Comparison of ENCODE assay signal across 33 mouse cellular contexts in genomic region chr6:71337666-71338065, GRCm38 (mm10). TPM values are rescaled to one million over a fixed set of nuclear protein-coding genes. Genes with fewer than 3 reads are reported as not detected.
DNase-seq lines count a peak whose midpoint lies in the region; ATAC-seq and TF ChIP-seq lines count a peak whose summit lies in the region.
"Had no signal": no experiment of that assay in that cellular context is flagged by ENCODE, and none has a peak within 500 bp of the region (broad histone marks: within the 10 kb centered on the region; RNA-seq: fewer than 3 reads in every experiment).

No protein-coding gene starts in this region.

- H3K36me3 ChIP-seq in heart, embryonic 10.5 days, result no peaks in the 10 kb centered on the region
- H3K36me3 ChIP-seq in thymus, adult 2 months (ENCODE audit: control insufficient read depth, insufficient read depth, low read length), result peaks cover 49% of the 10 kb centered on the region
- H3K36me3 ChIP-seq: embryonic facial prominence, embryonic 12.5 days; embryonic facial prominence, embryonic 15.5 days; heart, embryonic 15.5 days; hindbrain, embryonic 12.5 days; hindbrain, embryonic 15.5 days had no signal

- DNase-seq in heart, embryonic 10.5 days (ENCODE audit: low spot score), result peak; percentile 48
- DNase-seq in heart, postnatal 14 days, result no peak
- peak; percentile 71 for DNase-seq in thymus, adult 2 months
- DNase-seq in thymus, postnatal 25 days, result peak; percentile 73
- DNase-seq in lung, postnatal 36 days, result no peak
- no peak for DNase-seq in kidney, adult 18-20 months
- DNase-seq: adrenal gland, adult 2 months; adrenal gland, postnatal 14 days; B cell, adult 2 months; cerebellum, adult 11 months; cerebellum, adult 2 months; cerebellum, adult 9-11 months; cerebellum, postnatal 25 days; forebrain, postnatal 0 days; gastrocnemius, adult 2 months; gastrocnemius, postnatal 14 days; heart, adult 2 months had no signal

- WGBS in heart, embryonic 10.5 days, result 96% methylated on average over 8 of the region's 8 CpGs
- 35% methylated on average over 8 of the region's 8 CpGs for WGBS in thymus, adult 2 months

- intact Hi-C loops in heart, postnatal 14 days (cut with DNase I), result no loop called here

- no peaks in the 10 kb centered on the region for H3K4me1 ChIP-seq in heart, embryonic 10.5 days
- H3K4me1 ChIP-seq in thymus, adult 2 months (replicated peaks; ENCODE audit: control insufficient read depth, insufficient read depth, low read length), result peaks cover 59% of the 10 kb centered on the region
- H3K4me1 ChIP-seq: embryonic facial prominence, embryonic 12.5 days; embryonic facial prominence, embryonic 15.5 days; heart, embryonic 15.5 days; hindbrain, embryonic 12.5 days; hindbrain, embryonic 15.5 days had no signal

- no peak overlapping the region for H3K27ac ChIP-seq in heart, embryonic 10.5 days
- peak overlapping the region; percentile 97 for H3K27ac ChIP-seq in thymus, adult 2 months (ENCODE audit: control insufficient read depth, insufficient read depth, low read length)
- H3K27ac ChIP-seq: embryonic facial prominence, embryonic 12.5 days; embryonic facial prominence, embryonic 15.5 days; gastrocnemius, adult 2 months; heart, adult 2 months; heart, embryonic 15.5 days; hindbrain, embryonic 12.5 days; hindbrain, embryonic 15.5 days had no signal

- H3K9me3 ChIP-seq in heart, embryonic 10.5 days, result no peaks in the 10 kb centered on the region
- H3K9me3 ChIP-seq: embryonic facial prominence, embryonic 12.5 days; embryonic facial prominence, embryonic 15.5 days; heart, embryonic 15.5 days; hindbrain, embryonic 12.5 days; hindbrain, embryonic 15.5 days had no signal

- TF ChIP-seq CTCF in thymus, adult 2 months (IDR thresholded peaks at IDR 0.05; ENCODE audit: borderline replicate concordance, control insufficient read depth, extremely low read depth, insufficient read depth, low read length, poor library complexity), result no peak

- no peaks in the 10 kb centered on the region; the same call in 1 of the 2 replicates for H3K27me3 ChIP-seq in heart, embryonic 10.5 days (ENCODE audit: insufficient read depth, poor library complexity, severe bottlenecking)
- no peaks in the 10 kb centered on the region for H3K27me3 ChIP-seq in thymus, adult 2 months (ENCODE audit: control insufficient read depth, insufficient read depth, low read length)
- H3K27me3 ChIP-seq: embryonic facial prominence, embryonic 12.5 days; embryonic facial prominence, embryonic 15.5 days; heart, embryonic 15.5 days; hindbrain, embryonic 12.5 days; hindbrain, embryonic 15.5 days had no signal

- ATAC-seq in megakaryocyte progenitor cell, adult 5-6 weeks (replicated peaks; ENCODE audit: poor library complexity), result no peak
- ATAC-seq: CD4-positive, CD25-positive, alpha-beta regulatory T cell, adult 4 months; forebrain, embryonic 14.5 days; forebrain, postnatal 0 days had no signal

- TF ChIP-seq POLR2A in thymus, adult 2 months (IDR thresholded peaks at IDR 0.05; ENCODE audit: control insufficient read depth, extremely low read depth, insufficient read depth, low read length, poor library complexity), result 0 out of 2 replicates have a peak, but pooled peaks have one; percentile 19

- no peak overlapping the region for H3K4me3 ChIP-seq in heart, embryonic 10.5 days
- no peak overlapping the region for H3K4me3 ChIP-seq in thymus, adult 2 months (ENCODE audit: control insufficient read depth, insufficient read depth, low read length)
- H3K4me3 ChIP-seq: embryonic facial prominence, embryonic 12.5 days; embryonic facial prominence, embryonic 15.5 days; gastrocnemius, adult 2 months; heart, adult 2 months; heart, embryonic 15.5 days; hindbrain, embryonic 12.5 days; hindbrain, embryonic 15.5 days had no signal

RNA-seq across cellular contexts. Expression of gene Cd8b1, which starts 15.1 kb away (rescaled TPM):
- not detected in 2 replicates for polyA plus RNA-seq in heart, embryonic 10.5 days (2016; fragmentation: Nextera tagmentation; extraction: Ambion mirVana)
- total RNA-seq in heart, postnatal 14 days (2021), result 10 to 100 TPM in 1 of 2 experiments, under 1 TPM in 1; 0.79 to 14.4 TPM
- polyA plus RNA-seq in thymus, adult 2 months (2012; rRNA removed), result 712 and 845 TPM in 2 replicates
- total RNA-seq in megakaryocyte progenitor cell, adult 5-6 weeks (2015), result not detected in 2 replicates
- total RNA-seq in megakaryocyte progenitor cell, adult 5-6 weeks (2017), result not detected in 2 replicates
- total RNA-seq: adrenal gland, postnatal 4 days; common myeloid progenitor, adult 5-6 weeks; forebrain, postnatal 0 days; gastrocnemius, adult 2 months; gastrocnemius, postnatal 14 days; heart, postnatal 25 days; hematopoietic stem cell, adult 5-6 weeks; MEL had no signal
- polyA plus RNA-seq: cerebellum, adult 2 months; embryonic facial prominence, embryonic 15.5 days; forebrain, embryonic 11.5 days; forebrain, embryonic 14.5 days; forebrain, postnatal 0 days; frontal cortex, adult 2 months; heart, embryonic 11.5 days; heart, embryonic 15.5 days; hindbrain, embryonic 12.5 days; hindbrain, embryonic 15.5 days had no signal

RNA-seq across cellular contexts. Expression of gene Smyd1, which starts 15.6 kb away (rescaled TPM):
- 85.5 and 174 TPM in 2 replicates for polyA plus RNA-seq in heart, embryonic 10.5 days (2016; fragmentation: Nextera tagmentation; extraction: Ambion mirVana)
- total RNA-seq in heart, postnatal 14 days (2021), result 100 to 1,000 TPM; 352 to 365 TPM
- 9.6 and 15.1 TPM in 2 replicates for polyA plus RNA-seq in thymus, adult 2 months (2012; rRNA removed)
- total RNA-seq in megakaryocyte progenitor cell, adult 5-6 weeks (2015), result not detected in 2 replicates
- not detected in 2 replicates for total RNA-seq in megakaryocyte progenitor cell, adult 5-6 weeks (2017)
- total RNA-seq: common myeloid progenitor, adult 5-6 weeks; hematopoietic stem cell, adult 5-6 weeks; MEL had no signal

RNA-seq across cellular contexts. Expression of gene Cd8a, which starts 35.6 kb away (rescaled TPM):
- polyA plus RNA-seq in heart, embryonic 10.5 days (2016; fragmentation: Nextera tagmentation; extraction: Ambion mirVana), result 0.11 TPM in 1 of 2 replicates, not detected in the other
- 10 to 100 TPM in 1 of 2 experiments, 1 to 10 TPM in 1; 1.1 to 21.2 TPM for total RNA-seq in heart, postnatal 14 days (2021)
- polyA plus RNA-seq in thymus, adult 2 months (2012; rRNA removed), result 883 and 918 TPM in 2 replicates
- total RNA-seq in megakaryocyte progenitor cell, adult 5-6 weeks (2015), result not detected in 2 replicates
- not detected in 2 replicates for total RNA-seq in megakaryocyte progenitor cell, adult 5-6 weeks (2017)
- total RNA-seq: common myeloid progenitor, adult 5-6 weeks; forebrain, postnatal 0 days; gastrocnemius, adult 2 months; hematopoietic stem cell, adult 5-6 weeks; MEL had no signal
- polyA plus RNA-seq: embryonic facial prominence, embryonic 12.5 days; embryonic facial prominence, embryonic 15.5 days; forebrain, embryonic 11.5 days; forebrain, embryonic 14.5 days; forebrain, postnatal 0 days; heart, embryonic 15.5 days; hindbrain, embryonic 12.5 days; hindbrain, embryonic 15.5 days had no signal

Comparison
In these comparisons a context has a peak if more than half of its experiments do, and no peak if none do; other contexts are left out.
1. DNase-seq: peak in heart, embryonic 10.5 days (single experiment), thymus, adult 2 months (single experiment) and thymus, postnatal 25 days (single experiment); none in heart, postnatal 14 days (0 of 2), lung, postnatal 36 days (single experiment) and kidney, adult 18-20 months (single experiment).
2. RNA of gene Smyd1, which starts 15.6 kb away (total RNA-seq): 352 to 365 TPM in heart, postnatal 14 days; not detected in megakaryocyte progenitor cell, adult 5-6 weeks; every median in the first group is over 100 times any median in the second.